In genomic region chr13:37329747-37330146, GRCm38 (mm10) we compare ENCODE assay signal across 25 mouse cellular contexts. TPM values are rescaled to one million over a fixed set of nuclear protein-coding genes. Genes with fewer than 3 reads are reported as not detected.
A peak's percentile ranks its signal among the peaks of the same experiment; 100 is the strongest.
DNase-seq lines count a peak whose midpoint lies in the region; ATAC-seq and TF ChIP-seq lines count a peak whose summit lies in the region.
"Had no signal": no experiment of that assay in that cellular context is flagged by ENCODE, and none has a peak within 500 bp of the region (broad histone marks: within the 10 kb centered on the region; RNA-seq: fewer than 3 reads in every experiment).

No protein-coding gene starts in this region.

- H3K27me3 ChIP-seq in embryonic facial prominence, embryonic 14.5 days (replicated peaks; ENCODE audit: control insufficient read depth, insufficient read depth, low read length), result no peaks in the 10 kb centered on the region
- no peaks in the 10 kb centered on the region for H3K27me3 ChIP-seq in embryonic facial prominence, embryonic 10.5 days (replicated peaks; ENCODE audit: low read depth, poor library complexity, severe bottlenecking)
- H3K27me3 ChIP-seq in lung, postnatal 0 days (replicated peaks; ENCODE audit: insufficient read depth, low read length), result no peaks in the 10 kb centered on the region
- no peaks in the 10 kb centered on the region for H3K27me3 ChIP-seq in limb, embryonic 11.5 days (ENCODE audit: control insufficient read depth, insufficient read depth, low read length)
- H3K27me3 ChIP-seq in midbrain, embryonic 13.5 days, result no peaks in the 10 kb centered on the region
- H3K27me3 ChIP-seq: embryonic facial prominence, embryonic 13.5 days; forebrain, embryonic 13.5 days; hindbrain, embryonic 13.5 days had no signal

- TF ChIP-seq EP300 in lung, postnatal 0 days (IDR thresholded peaks at IDR 0.05), result no peak

- DNase-seq in embryonic facial prominence, embryonic 14.5 days (ENCODE audit: low spot score), result peak; percentile 11
- DNase-seq in embryonic facial prominence, embryonic 10.5 days (ENCODE audit: low spot score), result no peak
- DNase-seq in lung, postnatal 0 days (ENCODE audit: low spot score), result peak; percentile 55
- no peak for DNase-seq in lung, adult 18-20 months
- peak; percentile 9 for DNase-seq in limb, embryonic 11.5 days (ENCODE audit: low spot score)
- DNase-seq in layer of hippocampus, adult 8-10 months (ENCODE audit: low spot score in 2 of 2), result no peak
- DNase-seq: adrenal gland, postnatal 10 days; adrenal gland, postnatal 36 days; cerebellum, adult 11 months; cerebellum, adult 2 months; cerebellum, adult 9-11 months; cerebellum, postnatal 25 days; gastrocnemius, postnatal 10 days; gastrocnemius, postnatal 36 days; heart, postnatal 36 days had no signal

- H3K27ac ChIP-seq in embryonic facial prominence, embryonic 14.5 days (replicated peaks; ENCODE audit: low read depth, low read length), result no peak overlapping the region
- H3K27ac ChIP-seq in embryonic facial prominence, embryonic 10.5 days (replicated peaks), result no peak overlapping the region
- H3K27ac ChIP-seq in lung, postnatal 0 days (ENCODE audit: low read length), result no peak overlapping the region
- no peak overlapping the region for H3K27ac ChIP-seq in limb, embryonic 11.5 days (replicated peaks; ENCODE audit: low read depth, low read length)
- H3K27ac ChIP-seq in midbrain, embryonic 13.5 days, result no peak overlapping the region
- H3K27ac ChIP-seq: embryonic facial prominence, embryonic 13.5 days; forebrain, embryonic 10.5 days; forebrain, embryonic 13.5 days; hindbrain, embryonic 10.5 days; hindbrain, embryonic 13.5 days had no signal

- H3K36me3 ChIP-seq in embryonic facial prominence, embryonic 14.5 days (ENCODE audit: control insufficient read depth, insufficient read depth, low read length), result no peaks in the 10 kb centered on the region
- no peaks in the 10 kb centered on the region for H3K36me3 ChIP-seq in embryonic facial prominence, embryonic 10.5 days (replicated peaks)
- no peaks in the 10 kb centered on the region for H3K36me3 ChIP-seq in lung, postnatal 0 days (ENCODE audit: insufficient read depth, low read length)
- no peaks in the 10 kb centered on the region for H3K36me3 ChIP-seq in limb, embryonic 11.5 days (ENCODE audit: control insufficient read depth, insufficient read depth, low read length)
- H3K36me3 ChIP-seq in midbrain, embryonic 13.5 days, result no peaks in the 10 kb centered on the region
- H3K36me3 ChIP-seq: embryonic facial prominence, embryonic 13.5 days; forebrain, embryonic 10.5 days; hindbrain, embryonic 10.5 days; hindbrain, embryonic 13.5 days had no signal

- no peaks in the 10 kb centered on the region for H3K4me1 ChIP-seq in embryonic facial prominence, embryonic 14.5 days (ENCODE audit: control insufficient read depth, insufficient read depth, low read length)
- H3K4me1 ChIP-seq in embryonic facial prominence, embryonic 10.5 days, result no peaks in the 10 kb centered on the region
- H3K4me1 ChIP-seq in lung, postnatal 0 days (ENCODE audit: insufficient read depth, low read depth, low read length), result no peaks in the 10 kb centered on the region
- no peaks in the 10 kb centered on the region for H3K4me1 ChIP-seq in limb, embryonic 11.5 days (ENCODE audit: control insufficient read depth, insufficient read depth, low read length)
- no peaks in the 10 kb centered on the region for H3K4me1 ChIP-seq in midbrain, embryonic 13.5 days (replicated peaks)
- H3K4me1 ChIP-seq: embryonic facial prominence, embryonic 13.5 days; forebrain, embryonic 10.5 days; forebrain, embryonic 13.5 days; hindbrain, embryonic 10.5 days; hindbrain, embryonic 13.5 days had no signal

- H3K4me3 ChIP-seq in embryonic facial prominence, embryonic 14.5 days (ENCODE audit: low read depth, low read length), result no peak overlapping the region
- no peak overlapping the region for H3K4me3 ChIP-seq in embryonic facial prominence, embryonic 10.5 days
- no peak overlapping the region for H3K4me3 ChIP-seq in lung, postnatal 0 days (ENCODE audit: low read depth, low read length)
- no peak overlapping the region for H3K4me3 ChIP-seq in limb, embryonic 11.5 days (ENCODE audit: low read depth, low read length)
- H3K4me3 ChIP-seq in midbrain, embryonic 13.5 days (replicated peaks), result no peak overlapping the region
- H3K4me3 ChIP-seq: embryonic facial prominence, embryonic 13.5 days; forebrain, embryonic 10.5 days; forebrain, embryonic 13.5 days; hindbrain, embryonic 10.5 days; hindbrain, embryonic 13.5 days had no signal

- TF ChIP-seq CTCF in lung, postnatal 0 days (IDR thresholded peaks at IDR 0.05), result no peak

- no peak overlapping the region for H3K9ac ChIP-seq in embryonic facial prominence, embryonic 14.5 days (ENCODE audit: low read depth, low read length)
- H3K9ac ChIP-seq in lung, postnatal 0 days (replicated peaks; ENCODE audit: low read depth), result no peak overlapping the region
- no peak overlapping the region for H3K9ac ChIP-seq in limb, embryonic 11.5 days (ENCODE audit: low read length)
- no peak overlapping the region for H3K9ac ChIP-seq in midbrain, embryonic 13.5 days (replicated peaks)
- H3K9ac ChIP-seq: embryonic facial prominence, embryonic 13.5 days; forebrain, embryonic 13.5 days; hindbrain, embryonic 13.5 days had no signal

- no peak for ATAC-seq in embryonic facial prominence, embryonic 14.5 days (ENCODE audit: low read depth)
- ATAC-seq in lung, postnatal 0 days, result no peak
- ATAC-seq in limb, embryonic 11.5 days (ENCODE audit: insufficient number of reproducible peaks, low FRiP score, low TSS enrichment, low read depth), result no peak
- no peak for ATAC-seq in midbrain, embryonic 13.5 days
- ATAC-seq: activated CD4-positive, CD25-positive, alpha-beta regulatory T cell, adult 4 months; forebrain, embryonic 13.5 days; forebrain, embryonic 16.5 days; hindbrain, embryonic 16.5 days had no signal

- H3K4me2 ChIP-seq in embryonic facial prominence, embryonic 14.5 days (ENCODE audit: low read depth, low read length), result no peak overlapping the region
- no peak overlapping the region for H3K4me2 ChIP-seq in lung, postnatal 0 days (replicated peaks; ENCODE audit: low read depth, low read length)
- H3K4me2 ChIP-seq in limb, embryonic 11.5 days (ENCODE audit: low read depth, severe bottlenecking), result no peak overlapping the region
- no peak overlapping the region for H3K4me2 ChIP-seq in midbrain, embryonic 13.5 days (replicated peaks)
- H3K4me2 ChIP-seq: embryonic facial prominence, embryonic 13.5 days; forebrain, embryonic 13.5 days; heart, embryonic 11.5 days; hindbrain, embryonic 13.5 days had no signal

- no peaks in the 10 kb centered on the region for H3K9me3 ChIP-seq in embryonic facial prominence, embryonic 14.5 days (ENCODE audit: control insufficient read depth, low read length)
- no peaks in the 10 kb centered on the region for H3K9me3 ChIP-seq in embryonic facial prominence, embryonic 10.5 days
- H3K9me3 ChIP-seq in lung, postnatal 0 days (ENCODE audit: low read length), result no peaks in the 10 kb centered on the region
- H3K9me3 ChIP-seq in limb, embryonic 11.5 days (ENCODE audit: control insufficient read depth, low read length), result no peaks in the 10 kb centered on the region
- H3K9me3 ChIP-seq in midbrain, embryonic 13.5 days, result no peaks in the 10 kb centered on the region
- H3K9me3 ChIP-seq: embryonic facial prominence, embryonic 13.5 days; forebrain, embryonic 10.5 days; forebrain, embryonic 13.5 days; hindbrain, embryonic 10.5 days; hindbrain, embryonic 13.5 days had no signal

- 72% methylated on average over 8 of the region's 8 CpGs for WGBS in embryonic facial prominence, embryonic 14.5 days
- 83% methylated on average over 8 of the region's 8 CpGs for WGBS in embryonic facial prominence, embryonic 10.5 days
- whole genome bisulfite sequencing in lung, postnatal 0 days, result 54% methylated on average over 8 of the region's 8 CpGs
- WGBS in limb, embryonic 11.5 days, result 77% methylated on average over 8 of the region's 8 CpGs
- WGBS in midbrain, embryonic 13.5 days, result 78% methylated on average over 8 of the region's 8 CpGs

RNA-seq across cellular contexts. Expression of gene Ly86, which starts 15.3 kb away (rescaled TPM):
- 16.8 and 18.8 TPM in 2 replicates for polyA plus RNA-seq in embryonic facial prominence, embryonic 14.5 days (2014; fragmentation: Nextera tagmentation; extraction: Ambion mirVana)
- 3.1 and 4.8 TPM in 2 replicates for polyA plus RNA-seq in embryonic facial prominence, embryonic 10.5 days (2016; fragmentation: Nextera tagmentation; extraction: Ambion mirVana)
- 13.8 and 15.5 TPM in 2 replicates for polyA plus RNA-seq in lung, postnatal 0 days (2015; fragmentation: Nextera tagmentation; extraction: Ambion mirVana)
- polyA plus RNA-seq in limb, embryonic 11.5 days (2014; fragmentation: Nextera tagmentation; extraction: Ambion mirVana), result 2.4 and 3.1 TPM in 2 replicates
- 6.9 and 7.0 TPM in 2 replicates for polyA plus RNA-seq in midbrain, embryonic 13.5 days (2015; fragmentation: Nextera tagmentation; extraction: Ambion mirVana)
- 10 to 100 TPM in 2 of 4 experiments, 1 to 10 TPM in 2; 8.7 to 78.2 (median 39.6) TPM for total RNA-seq in layer of hippocampus, adult 8-10 months (2022)

Comparison
In these comparisons a context has a peak if more than half of its experiments do, and no peak if none do; other contexts are left out.
1. DNase-seq: peak in embryonic facial prominence, embryonic 14.5 days (single experiment), lung, postnatal 0 days (single experiment) and limb, embryonic 11.5 days (single experiment); none in embryonic facial prominence, embryonic 10.5 days (single experiment), lung, adult 18-20 months (0 of 2) and layer of hippocampus, adult 8-10 months (0 of 2).